Mouse (Mus musculus) R1 (cell line): ENCODE results near the gene Oas1g.
"Not testable (repeated sequence)": the region's sequence is repeated elsewhere in the genome, so short reads cannot be mapped to it uniquely, and the experiment has no call there.

Source experiments
- DNase-seq: peaks from one replicate; pipeline ENCODE4 v3.0.0-alpha.2; 2018; ENCODE audit warnings: low read depth, low spot score

Oas1g gene

GRCm38 (mm10) chr5:120890991-120891390, 3.6 kb upstream of the Oas1g start:
- no peak for DNase-seq

GRCm38 (mm10) chr5:120890026-120890425, 2.6 kb upstream of the Oas1g start:
- DNase-seq, result no peak

GRCm38 (mm10) chr5:120888294-120888815, 942 bp upstream of the Oas1g start:
- DNase-seq, result peak; percentile 97

- DNase-seq, result peak; percentile 56
These were observed 418 bp upstream of the Oas1g start for GRCm38 (mm10) chr5:120887831-120888230.

- not testable (repeated sequence) for DNase-seq
These were observed 5.7 kb downstream of the Oas1g start for GRCm38 (mm10) chr5:120881681-120882080.

- not testable (repeated sequence) for DNase-seq
These were observed 8.6 kb downstream of the Oas1g start for GRCm38 (mm10) chr5:120878803-120879202.

GRCm38 (mm10) chr5:120877407-120877806, 10.0 kb downstream of the Oas1g start:
- DNase-seq, result not testable (repeated sequence)

GRCm38 (mm10) chr5:120876839-120877238, 10.6 kb downstream of the Oas1g start:
- DNase-seq, result not testable (repeated sequence)

- no peak for DNase-seq
These were observed 15.9 kb downstream of the Oas1g start for GRCm38 (mm10) chr5:120871469-120871868.

- no peak for DNase-seq
These were observed 16.6 kb downstream of the Oas1g start for GRCm38 (mm10) chr5:120870782-120871181.

GRCm38 (mm10) chr5:120870081-120870480, 17.3 kb downstream of the Oas1g start:
- DNase-seq, result no peak

- no peak for DNase-seq
These were observed 17.9 kb downstream of the Oas1g start for GRCm38 (mm10) chr5:120869436-120870015.

GRCm38 (mm10) chr5:120865336-120865860, 22.0 kb downstream of the Oas1g start:
- peak; percentile 88 for DNase-seq

GRCm38 (mm10) chr5:120861121-120861520, 26.3 kb downstream of the Oas1g start, which contains the start of gene Oas1h:
Gene Oas1h, plus strand, starts transcription at chr5:120861421.
- DNase-seq, result peak; percentile 49

- DNase-seq, result no peak
These were observed 28.2 kb downstream of the Oas1g start for GRCm38 (mm10) chr5:120859241-120859640.

- peak; percentile 82 for DNase-seq
These were observed 37.7 kb downstream of the Oas1g start for GRCm38 (mm10) chr5:120849601-120850136.

GRCm38 (mm10) chr5:120847067-120847466, 40.3 kb downstream of the Oas1g start, which contains the start of gene Oas1f:
Gene Oas1f, plus strand, starts transcription at chr5:120847367.
- DNase-seq, result no peak

GRCm38 (mm10) chr5:120844713-120845112, 42.7 kb downstream of the Oas1g start:
- no peak for DNase-seq

- peak; percentile 92 for DNase-seq
These were observed 50.5 kb downstream of the Oas1g start for GRCm38 (mm10) chr5:120836731-120837585.

- peak; percentile 69 for DNase-seq
These were observed 53.8 kb downstream of the Oas1g start for GRCm38 (mm10) chr5:120833335-120834280.

- no peak for DNase-seq
These were observed 56.4 kb downstream of the Oas1g start for GRCm38 (mm10) chr5:120831031-120831430.
